Mouse (Mus musculus): ENCODE results near the gene Zfp593.
"Not testable (repeated sequence)": the region's sequence is repeated elsewhere in the genome, so short reads cannot be mapped to it uniquely, and the experiment has no call there.

Zfp593 gene

DNA sequence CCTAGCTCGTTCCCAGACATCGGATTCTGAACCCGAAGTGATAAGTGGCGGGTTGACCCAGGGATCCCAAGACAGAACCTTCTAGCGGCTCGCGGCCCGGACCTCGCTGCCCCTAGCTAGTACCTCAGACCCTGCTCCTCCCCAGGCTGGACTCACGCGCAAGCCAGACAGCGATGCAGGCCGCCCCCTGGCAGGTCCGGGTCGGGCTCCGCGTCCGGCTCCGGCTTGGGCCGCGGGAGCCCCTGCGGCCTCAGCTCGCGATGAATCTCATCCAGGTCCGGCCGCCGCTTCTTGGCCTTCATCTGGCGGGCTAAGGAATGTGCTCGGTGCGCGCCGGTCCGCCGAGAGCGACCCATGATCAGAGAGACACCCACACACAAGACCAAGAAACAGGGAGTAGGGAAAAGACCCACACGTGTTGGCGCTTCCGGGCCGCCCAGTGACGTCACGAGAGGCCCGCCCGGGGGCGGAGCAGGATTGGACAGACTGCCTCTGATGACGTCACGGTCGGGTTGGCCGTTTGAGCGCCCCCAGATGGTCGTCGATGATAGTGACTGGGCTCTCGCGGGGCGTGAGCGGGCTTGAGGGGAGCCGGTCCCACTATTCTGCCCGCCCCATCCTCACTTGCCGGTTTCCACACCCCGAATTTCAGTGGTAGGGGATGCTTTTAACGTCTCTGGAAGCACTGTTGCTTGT lies at the start of gene Zfp593:
Gene Zfp593 (minus strand): TSS at position 445 of the 696 bp plus-strand sequence.
- DNase-seq (ENCODE audit: low read depth, low spot score) = peak; percentile 93

DNA sequence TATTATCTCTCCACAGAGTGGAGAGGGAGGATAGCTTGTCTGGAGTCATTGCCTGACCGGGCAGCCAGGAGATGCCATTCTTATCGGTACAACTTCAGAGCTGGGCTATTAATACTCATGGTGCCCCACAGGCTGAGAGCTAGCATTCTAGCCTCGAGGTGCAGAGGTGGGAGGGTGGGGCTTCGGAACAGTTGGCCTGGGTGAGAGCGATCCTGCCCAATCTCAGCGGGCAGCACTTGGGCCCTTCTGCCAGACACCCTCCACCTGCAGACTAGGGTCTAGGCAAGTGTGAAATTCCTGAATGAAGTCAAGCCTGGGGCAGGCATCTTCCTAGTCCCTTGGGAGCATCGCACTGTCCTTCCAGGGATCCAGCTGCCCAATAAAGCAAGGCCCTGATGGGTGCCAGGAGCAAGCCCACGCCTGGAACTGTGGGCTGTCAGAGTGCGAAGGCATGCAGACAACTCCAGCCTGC lies 48.3 kb upstream of the Zfp593 start:
- DNase-seq (ENCODE audit: low read depth, low spot score) = no peak

DNA sequence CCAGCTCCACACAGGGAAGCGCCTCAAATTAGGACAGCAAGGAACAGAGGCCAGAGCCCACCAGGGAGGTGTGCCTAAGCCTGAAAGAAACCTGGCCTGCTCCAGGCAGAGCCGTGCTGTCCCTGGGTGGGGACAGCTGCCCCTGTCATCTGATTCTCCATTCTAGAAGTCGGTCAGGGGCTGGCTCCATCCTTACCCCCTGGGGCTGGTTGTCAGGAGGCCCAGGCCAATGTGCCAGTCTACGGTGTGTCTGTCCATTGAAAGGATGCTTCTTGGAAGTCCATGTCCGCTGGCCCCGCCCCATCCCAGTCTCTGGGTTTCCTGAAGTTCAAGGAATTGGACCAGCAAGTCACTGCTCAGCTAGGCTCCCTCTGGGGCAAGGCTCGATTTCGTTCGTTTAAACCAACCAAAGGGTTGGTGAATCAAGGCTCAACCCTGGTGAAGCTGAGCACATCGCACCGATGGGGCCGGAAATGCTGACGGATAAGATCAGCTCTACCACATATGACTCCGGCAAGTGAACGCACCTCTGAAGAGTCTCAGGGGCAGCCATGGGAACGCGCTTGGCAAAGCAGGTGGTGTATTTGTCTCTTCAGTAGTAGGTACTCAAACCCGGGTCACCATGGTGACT lies 47.8 kb upstream of the Zfp593 start:
- no peak for DNase-seq (ENCODE audit: low read depth, low spot score)

DNA sequence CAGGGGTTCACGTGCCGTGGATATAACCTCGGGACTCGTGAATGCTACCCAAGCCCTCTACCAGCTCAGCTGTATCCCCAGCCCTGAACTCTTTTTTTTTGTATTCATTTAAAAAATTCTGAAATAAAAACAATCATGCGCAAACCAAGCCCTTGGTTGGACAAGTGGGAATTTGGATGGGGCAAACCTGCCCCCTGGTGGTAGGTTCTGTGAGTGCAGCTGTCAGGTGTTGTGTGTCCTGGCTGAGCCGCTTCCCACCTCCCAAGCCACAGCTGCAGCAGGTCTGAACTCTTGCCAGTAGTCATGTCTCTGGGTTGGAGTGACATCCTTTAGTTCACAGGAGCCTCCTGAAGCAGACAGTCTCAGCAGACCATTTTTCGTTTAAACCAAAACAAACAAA lies 46.7 kb upstream of the Zfp593 start:
- peak; percentile 83 for DNase-seq (ENCODE audit: low read depth, low spot score)

DNA sequence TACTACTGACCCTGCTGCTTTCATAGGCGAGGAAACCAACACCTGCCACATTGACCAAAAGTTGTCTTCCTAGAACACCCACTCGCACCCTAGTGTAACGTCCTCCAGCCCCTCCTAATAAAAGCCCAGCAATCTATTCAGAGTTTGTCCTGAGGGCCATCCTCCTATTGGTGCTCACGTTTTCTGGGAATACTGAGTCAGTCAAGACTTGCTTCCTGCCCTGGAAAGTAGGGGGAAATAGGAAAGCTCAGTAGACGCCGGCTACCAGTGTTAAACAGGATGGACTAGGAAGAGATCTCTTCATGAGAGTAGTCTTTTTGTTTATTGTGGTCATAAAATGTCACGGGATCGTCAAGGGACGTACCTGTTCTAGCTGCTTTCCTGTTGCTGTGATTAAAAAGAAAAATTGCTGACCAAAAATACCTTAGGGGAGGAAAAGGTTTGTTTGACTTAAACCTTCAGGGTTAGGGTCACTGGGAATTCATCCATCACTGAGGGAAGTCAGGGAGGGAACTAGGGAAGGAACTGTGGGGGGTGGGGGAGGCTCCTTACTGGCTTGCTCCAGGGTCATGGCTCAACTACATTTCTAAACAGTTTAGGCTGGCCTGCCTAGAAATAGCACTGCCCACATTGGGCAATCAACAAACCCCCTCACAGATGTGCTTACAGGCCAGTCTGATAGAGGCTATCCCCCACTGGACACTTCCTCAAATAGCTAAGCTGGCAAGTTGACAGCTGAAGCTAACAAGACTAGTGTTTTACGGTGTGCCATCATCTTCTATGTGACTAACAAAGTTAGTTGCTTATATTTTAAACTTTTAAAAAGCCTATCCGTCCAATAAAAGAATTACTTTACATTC lies 43.2 kb upstream of the Zfp593 start:
- peak; percentile 39 for DNase-seq (ENCODE audit: low read depth, low spot score)

DNA sequence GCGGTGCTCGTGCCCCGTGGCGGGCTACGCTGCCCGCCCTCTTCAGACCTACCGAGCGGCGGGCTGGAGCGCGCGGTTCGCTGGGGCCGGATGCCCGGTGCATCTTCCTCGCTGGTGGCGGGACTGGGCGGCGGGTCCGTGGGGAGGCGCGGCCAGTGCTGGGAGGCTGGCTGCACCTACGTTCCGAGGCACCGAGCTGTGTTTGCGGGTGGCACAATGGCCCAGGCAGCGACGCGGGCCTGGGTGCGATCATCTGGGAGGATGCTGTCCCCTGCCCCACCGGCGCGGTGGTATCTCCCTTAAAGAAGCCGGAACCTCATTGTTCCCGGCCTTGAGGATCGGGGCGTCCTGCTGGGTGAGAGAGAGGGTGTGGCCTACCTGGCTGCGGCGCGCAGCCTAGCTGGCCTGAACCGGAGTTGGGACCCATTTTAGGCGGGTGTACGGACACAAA lies 42.2 kb upstream of the Zfp593 start, which contains the start of gene Pdik1l:
Gene Pdik1l (minus strand): TSS at position 321 of the 451 bp plus-strand sequence.
- peak; percentile 91 for DNase-seq (ENCODE audit: low read depth, low spot score)

DNA sequence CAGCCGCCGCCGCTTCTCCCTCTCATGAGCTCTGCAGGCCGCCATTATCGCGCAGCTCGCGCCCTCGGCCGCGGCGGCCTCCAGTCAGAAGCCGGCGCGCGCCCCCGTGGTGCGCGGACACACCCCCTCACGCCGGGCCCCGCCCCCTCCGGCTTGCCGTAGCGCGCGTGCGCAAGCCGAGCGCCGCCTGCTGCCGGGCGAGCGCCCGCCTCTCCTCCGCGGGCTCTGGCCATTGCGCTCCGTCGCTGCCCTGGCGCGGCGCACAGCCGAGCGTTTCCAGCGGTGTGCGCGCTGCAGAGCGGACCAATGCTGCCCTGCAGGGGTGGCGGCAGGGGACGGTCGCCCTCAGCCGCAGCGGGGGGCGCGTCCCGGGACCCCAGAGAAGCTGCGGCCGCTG lies 41.8 kb upstream of the Zfp593 start:
- peak; percentile 95 for DNase-seq (ENCODE audit: low read depth, low spot score)

DNA sequence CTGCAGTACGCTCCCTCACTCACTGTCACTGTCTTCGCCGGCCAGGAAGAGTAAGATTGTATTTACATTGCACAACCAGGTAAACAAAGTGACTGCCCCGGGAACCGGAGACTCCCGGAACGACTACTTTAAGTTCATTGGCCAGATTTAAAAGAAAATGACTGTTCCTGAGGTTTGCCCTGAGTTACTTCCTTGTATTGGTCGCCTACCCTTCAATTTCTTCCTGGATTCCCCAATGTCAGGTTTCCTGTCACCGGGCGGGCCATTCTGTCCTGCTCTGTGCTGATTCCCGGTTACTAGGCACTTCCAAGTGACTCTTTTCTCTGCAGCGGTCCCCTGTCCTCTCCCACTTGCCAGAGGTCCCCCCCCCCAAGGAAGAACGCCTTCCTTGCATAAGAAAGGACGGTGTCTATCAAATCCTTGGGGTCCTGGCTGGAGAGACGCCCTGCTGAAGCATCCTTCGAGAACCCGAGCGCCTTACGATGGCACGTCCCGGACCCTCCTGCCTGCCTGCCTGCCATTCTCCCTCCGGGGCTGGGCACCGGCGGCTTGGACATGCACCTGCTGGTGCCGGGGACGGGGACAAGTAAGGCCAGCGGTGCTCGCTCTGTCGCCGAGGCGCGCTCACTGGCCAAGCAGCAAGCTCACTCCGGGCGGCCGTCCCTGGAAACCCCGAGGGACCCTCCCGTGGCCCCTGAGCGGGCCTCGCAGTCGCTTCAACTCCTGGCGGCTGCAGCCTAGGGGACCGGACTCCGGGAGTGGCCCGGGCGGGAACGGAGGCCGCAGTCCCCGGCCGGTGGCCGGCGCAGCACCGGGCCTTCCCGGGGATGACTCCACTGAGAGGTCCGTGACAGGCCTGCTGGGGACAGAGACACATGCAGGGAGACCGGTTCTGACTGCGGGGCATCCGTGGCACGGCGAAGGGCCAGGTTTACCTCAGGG lies 41.1 kb upstream of the Zfp593 start:
- DNase-seq (ENCODE audit: low read depth, low spot score) = peak; percentile 10

DNA sequence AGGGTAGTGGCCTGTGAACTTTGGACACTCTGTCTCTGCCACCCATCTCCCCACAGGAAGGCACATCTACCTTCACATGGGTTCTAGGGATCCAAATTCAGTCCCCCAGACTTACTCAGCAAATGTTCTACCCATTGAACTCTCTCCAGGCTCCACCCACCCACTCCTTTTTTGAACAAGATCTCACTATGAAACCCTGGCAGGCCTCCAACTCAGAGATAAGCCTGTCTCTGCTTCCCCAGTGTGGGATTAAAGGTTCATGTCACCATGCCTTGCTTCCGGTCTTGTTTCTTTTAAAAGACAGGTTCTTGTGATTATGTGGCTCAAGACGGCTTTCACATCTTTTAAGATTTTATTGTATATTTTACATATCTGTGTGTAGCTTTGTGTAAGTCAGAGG lies 39.5 kb upstream of the Zfp593 start:
- no peak for DNase-seq (ENCODE audit: low read depth, low spot score)

DNA sequence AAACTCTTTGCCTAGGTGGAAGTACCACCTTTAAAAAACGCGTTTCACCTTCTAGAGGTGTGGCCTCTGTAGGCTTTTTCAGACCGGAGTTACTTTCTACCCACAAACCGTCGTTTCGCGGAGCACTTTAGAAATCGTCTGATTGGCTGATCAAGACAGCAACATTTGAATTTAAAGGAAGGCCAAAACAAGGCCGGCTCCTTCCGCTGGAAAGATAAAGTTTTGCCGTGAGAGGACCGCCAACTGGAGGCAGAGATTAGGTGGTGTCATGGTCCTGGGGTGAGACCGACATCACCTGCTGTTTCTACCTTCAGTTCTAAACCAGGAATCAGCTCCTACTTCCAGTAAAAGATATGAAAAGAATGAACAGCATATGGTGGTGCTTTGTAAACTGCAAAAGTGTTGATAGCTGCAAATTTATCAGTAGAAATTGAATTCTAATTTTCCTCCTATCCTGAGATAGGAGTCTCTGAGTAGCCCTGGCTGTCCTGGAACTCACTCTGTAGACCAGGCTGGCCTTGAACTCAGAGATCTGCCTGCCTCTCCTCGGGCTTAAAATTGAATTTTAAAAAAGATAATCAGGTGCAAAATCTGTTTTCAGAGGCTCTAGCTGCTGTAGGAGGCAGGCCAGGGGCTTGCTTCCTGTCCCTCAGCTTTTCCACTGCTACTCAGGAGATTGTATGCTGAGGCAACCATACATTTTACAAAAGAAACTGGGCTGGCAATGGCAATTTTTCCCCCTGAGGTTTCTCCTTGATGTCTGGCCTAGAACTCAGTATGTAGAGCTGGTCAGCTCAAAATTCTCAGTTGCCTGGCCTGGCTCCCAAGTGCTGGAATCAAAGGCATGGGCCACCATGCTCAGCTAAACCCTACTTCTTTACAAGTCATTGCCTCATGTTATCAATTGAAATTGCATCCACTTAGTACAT lies 28.3 kb upstream of the Zfp593 start:
- DNase-seq (ENCODE audit: low read depth, low spot score) = no peak

DNA sequence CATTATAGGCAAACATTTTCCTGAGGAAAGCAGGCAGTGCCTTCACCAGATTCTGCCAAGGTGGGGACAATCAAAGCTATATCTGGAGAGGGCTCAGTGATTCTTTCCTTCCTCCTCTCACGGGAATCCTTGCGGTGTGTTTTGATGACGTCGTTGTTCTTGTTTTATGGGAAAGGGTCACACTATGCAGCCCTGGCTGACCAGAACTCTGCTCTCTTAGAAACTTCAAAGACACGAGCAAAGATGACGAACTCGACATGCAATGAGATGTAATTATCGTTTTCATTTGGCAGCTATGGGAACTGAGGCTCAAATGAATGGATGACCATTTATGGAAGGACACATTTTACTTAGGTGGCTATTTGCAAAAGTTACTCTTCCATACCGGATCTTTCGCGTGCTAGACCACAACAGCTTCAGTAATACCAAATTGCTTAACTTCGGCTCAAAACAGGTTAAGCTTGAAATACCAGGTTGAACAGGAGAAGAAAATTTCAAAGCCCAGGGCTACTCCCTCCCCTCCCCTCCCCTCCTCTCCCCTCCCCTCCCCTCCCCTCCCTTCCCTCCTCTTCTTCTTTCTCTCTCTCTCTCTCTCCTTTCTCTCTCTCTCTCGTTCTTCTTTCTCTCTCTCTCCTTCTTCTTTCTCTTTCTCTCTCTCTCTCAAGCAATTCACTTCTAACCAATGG lies 27.5 kb upstream of the Zfp593 start:
- DNase-seq (ENCODE audit: low read depth, low spot score) = no peak

DNA sequence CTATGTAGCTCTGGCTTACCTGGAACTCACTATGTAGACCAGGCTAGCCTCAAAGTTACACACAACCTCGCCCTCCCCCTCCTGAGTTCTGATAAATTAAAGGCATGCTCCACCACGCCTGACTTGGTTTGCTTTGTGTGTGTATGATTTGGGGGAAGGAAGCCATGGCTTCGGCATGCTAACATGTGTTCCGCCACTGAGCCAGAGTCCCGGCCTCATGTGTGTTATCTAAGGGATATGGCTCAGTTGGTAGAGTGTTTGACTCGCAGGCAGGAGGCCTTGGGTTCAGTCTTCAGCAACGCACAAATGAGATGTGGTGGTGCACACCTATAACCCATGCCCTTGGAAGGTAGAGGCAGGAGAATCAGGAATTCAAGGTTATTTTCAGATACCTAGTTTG lies 26.6 kb upstream of the Zfp593 start:
- DNase-seq (ENCODE audit: low read depth, low spot score) = no peak

DNA sequence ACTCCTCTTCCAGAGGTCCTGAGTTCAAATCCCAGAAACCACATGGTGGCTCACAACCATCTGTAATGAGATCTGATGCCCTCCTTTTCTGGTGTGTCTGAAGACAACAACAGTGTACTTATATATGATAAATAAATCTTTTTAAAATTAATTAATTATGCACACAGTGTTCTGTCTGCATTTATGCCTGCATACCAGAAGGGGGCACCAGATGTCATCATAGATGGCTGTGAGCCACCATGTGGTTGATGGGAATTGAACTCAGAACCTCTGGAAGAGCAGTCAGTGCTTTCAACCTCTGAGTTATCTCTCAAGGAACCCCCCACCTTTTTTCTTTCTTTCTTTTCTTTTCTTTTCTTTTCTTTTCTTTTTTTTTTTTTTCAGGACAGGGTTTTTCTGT lies 24.2 kb upstream of the Zfp593 start:
- DNase-seq (ENCODE audit: low read depth, low spot score) = not testable (repeated sequence)

DNA sequence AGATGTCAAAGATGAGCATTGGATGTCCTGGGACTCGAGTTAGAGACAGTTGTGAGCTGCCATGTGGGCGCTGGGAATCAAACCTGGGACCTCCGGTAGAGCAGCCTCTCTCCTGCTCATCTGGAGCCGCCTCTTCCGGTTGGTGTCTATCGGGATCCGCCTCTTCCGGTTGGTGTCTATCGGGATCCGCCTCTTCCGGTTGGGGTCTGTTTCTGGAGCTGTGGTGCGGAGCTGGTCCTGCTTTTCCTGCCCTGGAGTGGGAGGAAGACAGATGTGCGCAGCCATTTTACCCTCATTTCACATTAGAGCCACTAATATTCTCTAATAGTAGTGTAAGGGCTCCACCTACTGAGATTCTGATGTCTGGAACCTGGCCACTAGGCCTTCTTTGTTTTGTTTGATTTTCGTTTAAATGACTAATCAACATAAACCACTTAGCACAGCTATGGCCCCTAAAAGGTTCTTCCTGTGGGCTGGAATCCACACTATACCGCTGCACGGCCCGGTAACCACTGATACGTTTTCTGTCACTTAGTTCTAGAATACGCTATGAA lies 22.8 kb upstream of the Zfp593 start:
- DNase-seq (ENCODE audit: low read depth, low spot score) = no peak

DNA sequence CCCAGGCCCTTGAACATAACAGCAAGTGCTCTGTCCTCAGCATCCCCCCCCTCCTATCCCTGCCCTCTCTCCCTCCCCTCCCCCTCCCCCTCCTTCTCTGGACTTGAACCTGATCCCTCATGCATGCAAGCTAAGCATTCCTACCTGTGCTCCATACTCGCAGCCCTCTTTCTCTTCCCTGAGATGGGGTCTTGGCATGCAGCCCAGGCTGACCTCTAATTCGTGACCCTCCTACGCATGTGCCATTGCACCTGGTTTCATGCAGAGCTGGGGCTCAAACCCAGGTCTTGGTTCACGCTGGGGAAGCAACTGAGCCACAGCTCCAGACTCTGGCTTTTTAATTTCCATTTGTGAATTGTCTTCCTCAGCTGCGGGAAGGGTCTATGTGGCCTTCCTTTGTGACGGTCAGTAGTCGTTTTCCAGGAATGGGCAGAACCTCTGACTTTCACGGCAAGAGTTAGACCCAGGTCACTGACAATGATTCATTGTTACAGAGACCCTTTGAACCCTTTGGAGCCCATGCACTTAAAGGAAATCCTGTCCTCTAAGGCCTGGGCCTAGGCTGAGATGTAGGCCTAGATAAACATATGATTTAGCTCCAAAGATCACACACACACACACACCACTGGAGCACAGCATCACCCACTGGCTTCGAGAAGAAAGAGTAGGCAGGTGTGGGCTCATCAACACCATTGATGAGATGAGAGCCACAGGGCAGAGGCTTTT lies 20.6 kb upstream of the Zfp593 start:
- DNase-seq (ENCODE audit: low read depth, low spot score) = no peak

DNA sequence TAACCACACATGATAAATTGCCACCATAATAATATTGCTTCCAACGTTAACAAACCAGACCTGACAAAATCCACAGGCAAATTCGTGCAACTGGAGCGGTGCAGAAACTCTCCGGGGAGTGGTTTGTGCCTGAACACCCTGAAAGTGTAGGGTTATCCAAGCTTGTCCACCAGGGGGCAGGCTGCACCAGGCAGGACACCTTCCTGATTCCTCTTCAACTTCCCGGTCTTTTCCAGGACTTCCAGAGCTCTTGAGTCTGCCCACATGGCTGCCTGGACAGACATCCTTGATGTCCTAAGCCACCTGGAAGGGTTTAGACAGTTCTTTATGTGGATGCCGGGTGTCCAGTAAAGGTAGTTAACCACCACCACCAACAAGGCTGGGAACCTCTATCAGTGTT lies 17.8 kb upstream of the Zfp593 start:
- peak; percentile 42 for DNase-seq (ENCODE audit: low read depth, low spot score)

DNA sequence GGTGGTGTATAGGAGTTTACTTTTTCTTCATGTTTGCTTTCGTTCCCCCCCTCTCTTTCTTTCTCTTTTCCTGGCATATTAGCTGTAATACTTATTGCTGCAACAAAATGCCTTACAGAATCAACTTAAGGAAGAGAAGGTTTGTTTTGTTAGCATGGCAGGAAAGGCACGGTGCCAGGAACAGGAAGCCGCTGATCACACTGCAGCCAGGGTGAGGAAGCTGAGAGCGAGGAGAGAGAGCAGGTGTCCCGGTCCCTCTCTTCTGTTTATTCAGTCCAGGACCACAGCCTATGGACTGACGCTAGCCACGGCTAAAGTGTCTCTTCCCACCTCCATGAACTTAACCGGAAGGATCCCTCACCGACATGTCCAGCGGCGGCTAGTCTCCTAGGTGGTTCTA lies 13.0 kb upstream of the Zfp593 start:
- DNase-seq (ENCODE audit: low read depth, low spot score) = no peak

DNA sequence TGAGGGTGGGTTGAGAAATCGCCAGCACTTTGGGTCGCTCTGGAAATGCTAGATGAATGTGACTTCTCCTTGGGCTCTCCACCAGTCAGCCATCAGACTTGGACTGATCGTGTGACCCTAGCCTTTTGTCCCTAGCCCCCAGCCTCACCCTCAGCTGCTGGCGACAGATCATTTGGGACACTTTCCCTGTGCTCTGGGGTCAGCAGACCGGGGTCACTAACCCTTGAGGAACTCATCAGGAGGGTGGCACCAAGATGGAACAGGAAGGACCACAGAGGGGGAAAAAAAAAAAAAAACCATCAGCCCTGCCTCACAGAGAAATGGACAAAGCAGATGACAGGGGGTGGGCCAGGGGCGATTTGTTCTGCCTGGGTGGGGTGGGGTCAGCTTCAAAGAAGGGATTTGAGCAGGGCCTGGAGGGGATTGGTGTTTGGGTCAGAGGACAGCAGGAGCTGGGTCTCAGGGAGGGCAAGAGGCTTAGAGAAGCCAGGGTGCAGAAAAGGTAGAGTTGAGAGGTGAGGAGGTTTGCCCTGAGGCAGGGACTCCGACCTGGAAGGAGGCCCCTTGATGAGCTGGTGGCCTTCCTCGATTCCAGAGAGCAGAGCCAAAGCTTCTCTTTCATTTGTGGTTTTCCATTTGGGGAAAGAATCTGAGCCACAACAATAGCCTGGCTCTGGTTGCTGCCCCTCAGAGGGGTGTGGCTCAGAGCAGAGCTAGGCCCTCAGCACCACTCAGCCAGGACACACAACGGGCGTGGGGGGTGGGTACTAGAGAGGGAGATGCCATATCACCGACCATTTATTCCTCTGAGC lies 12.0 kb upstream of the Zfp593 start:
- no peak for DNase-seq (ENCODE audit: low read depth, low spot score)

Measured in brain, adult 2 months (tissue).